Mouse (Mus musculus) heart, embryonic 13.5 days (tissue): ENCODE data around the gene Ccdc83. TPM values are rescaled to one million over a fixed set of nuclear protein-coding genes. Genes with fewer than 3 reads are reported as not detected.

Experiments
- ATAC-seq: fragments of 200-750 bp; cut with Nextera tagmentation; 2 replicates; pipeline ENCODE4 v1.8.0; 2017; ENCODE audit warnings: moderate TSS enrichment; ENCODE audit not compliant: insufficient number of reproducible peaks, low FRiP score, low TSS enrichment; ENCODE audit errors: extremely low read depth
- H3K27ac ChIP-seq: fragments of 300-500 bp; sonication (generic); replicated peaks from 2 replicates; pipeline ENCODE4 v1.5.1; 2015; ENCODE audit warnings: moderate library complexity, mild to moderate bottlenecking, inconsistent platforms
- H3K27me3 ChIP-seq: fragments of 300-500 bp; sonication (generic); replicated peaks from 2 replicates; pipeline ENCODE4 v1.6.1; 2015; ENCODE audit warnings: mild to moderate bottlenecking, inconsistent platforms
- H3K36me3 ChIP-seq: fragments of 300-500 bp; sonication (generic); 2 replicates; pipeline ENCODE4 v1.6.1; 2015; ENCODE audit warnings: mild to moderate bottlenecking, inconsistent platforms
- H3K4me1 ChIP-seq: fragments of 300-500 bp; sonication (generic); 2 replicates; pipeline ENCODE4 v1.6.1; 2015; ENCODE audit warnings: inconsistent platforms
- H3K4me2 ChIP-seq: fragments of 300-500 bp; sonication (generic); 2 replicates; pipeline ENCODE4 v1.6.1; 2015; ENCODE audit warnings: inconsistent platforms, mild to moderate bottlenecking, moderate library complexity
- H3K4me3 ChIP-seq: fragments of 300-500 bp; sonication (generic); 2 replicates; pipeline ENCODE4 v1.5.1; 2015; ENCODE audit warnings: moderate library complexity, mild to moderate bottlenecking, inconsistent platforms
- H3K9ac ChIP-seq: fragments of 300-500 bp; sonication (generic); 2 replicates; pipeline ENCODE4 v1.6.1; 2015; ENCODE audit warnings: inconsistent platforms, mild to moderate bottlenecking, moderate library complexity
- H3K9me3 ChIP-seq: fragments of 300-500 bp; sonication (generic); 2 replicates; pipeline ENCODE4 v1.6.1; 2016; ENCODE audit warnings: inconsistent platforms
- WGBS: fragments of 180-500 bp; shearing (Covaris S2); methylation state at CpG from one replicate; pipeline ENCODE4 v1.1.7; 2015; ENCODE audit warnings: mixed read lengths; 5-methylcytosine and 5-hydroxymethylcytosine counted together
- polyA plus RNA-seq: library from polyadenylated mRNA; unstranded; fragments of >200 nt; fragmentation: Nextera tagmentation; extraction: Ambion mirVana; gene quantifications from 2 replicates; pipeline ENCODE4 v1.2.1, GENCODE M21; 2015

Gene Ccdc83
- not detected in 2 replicates for polyA plus RNA-seq

GRCm38 (mm10) chr7:90265289-90265970, at the start of gene Ccdc83:
TSS of gene Ccdc83 (minus strand) at chr7:90265777.
- H3K27ac ChIP-seq, result no peak within 1 kb of the TSS
- no peaks in the 10 kb centered on the region for H3K36me3 ChIP-seq
- peak within 1 kb of the TSS; percentile 77 for H3K9ac ChIP-seq
- peak within 1 kb of the TSS; percentile 77 for H3K4me2 ChIP-seq
- WGBS, result 5% methylated on average over 28 of the region's 28 CpGs
- peak within 1 kb of the TSS; percentile 42 for H3K4me3 ChIP-seq
- H3K4me1 ChIP-seq, result peaks cover 4% of the 10 kb centered on the region; the same call in 1 of the 2 replicates
- no peaks in the 10 kb centered on the region for H3K9me3 ChIP-seq
- no peak for ATAC-seq
- H3K27me3 ChIP-seq, result no peaks in the 10 kb centered on the region

GRCm38 (mm10) chr7:90313421-90313820, 47.8 kb upstream of the Ccdc83 start:
- no peaks in the 10 kb centered on the region for H3K36me3 ChIP-seq
- no peak overlapping the region for H3K9ac ChIP-seq
- 57% methylated on average over 3 of the region's 3 CpGs for WGBS
- H3K27me3 ChIP-seq, result no peaks in the 10 kb centered on the region
- no peak overlapping the region for H3K4me2 ChIP-seq
- no peak overlapping the region for H3K27ac ChIP-seq
- no peak for ATAC-seq
- H3K9me3 ChIP-seq, result no peaks in the 10 kb centered on the region
- H3K4me3 ChIP-seq, result no peak overlapping the region
- H3K4me1 ChIP-seq, result no peaks in the 10 kb centered on the region

GRCm38 (mm10) chr7:90312151-90312883, 46.7 kb upstream of the Ccdc83 start:
- no peak overlapping the region for H3K4me3 ChIP-seq
- no peak overlapping the region for H3K9ac ChIP-seq
- no peak overlapping the region for H3K27ac ChIP-seq
- no peaks in the 10 kb centered on the region for H3K36me3 ChIP-seq
- no peaks in the 10 kb centered on the region for H3K4me1 ChIP-seq
- WGBS, result 54% methylated on average over 7 of the region's 7 CpGs
- no peak overlapping the region for H3K4me2 ChIP-seq
- no peaks in the 10 kb centered on the region for H3K27me3 ChIP-seq
- no peaks in the 10 kb centered on the region for H3K9me3 ChIP-seq
- ATAC-seq, result no peak

DNA sequence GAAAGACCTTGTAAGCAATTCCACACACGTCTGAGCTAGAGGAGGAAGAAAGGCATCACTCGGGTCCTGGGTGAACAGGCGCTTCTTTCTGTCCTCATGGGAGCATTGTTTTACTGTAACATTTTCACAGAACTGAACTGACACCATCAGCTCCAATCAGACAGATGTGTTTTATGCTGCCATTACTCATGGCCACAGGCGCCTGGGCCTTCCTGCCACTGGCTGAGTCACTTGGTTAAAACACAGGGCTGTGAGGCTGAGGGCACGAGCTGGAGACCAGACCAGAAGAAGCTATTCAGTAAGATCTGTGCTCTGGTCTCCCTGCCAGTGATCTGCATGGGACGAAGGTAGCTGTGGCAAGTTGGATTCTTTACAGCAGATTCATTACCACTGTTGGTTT, 42.4 kb upstream of the Ccdc83 start:
- H3K9me3 ChIP-seq, result no peaks in the 10 kb centered on the region
- H3K4me1 ChIP-seq, result peaks cover 2% of the 10 kb centered on the region; the same call in 1 of the 2 replicates
- no peak overlapping the region for H3K27ac ChIP-seq
- no peaks in the 10 kb centered on the region for H3K36me3 ChIP-seq
- no peak overlapping the region for H3K4me3 ChIP-seq
- peaks cover 15% of the 10 kb centered on the region for H3K27me3 ChIP-seq
- no peak for ATAC-seq
- no peak overlapping the region for H3K9ac ChIP-seq
- H3K4me2 ChIP-seq, result no peak overlapping the region
- 73% methylated on average over 6 of the region's 6 CpGs for WGBS

- H3K4me2 ChIP-seq, result no peak overlapping the region
- WGBS, result 66% methylated on average over 1 of the region's 1 CpGs
- H3K4me3 ChIP-seq, result no peak overlapping the region
- H3K27me3 ChIP-seq, result peaks cover 17% of the 10 kb centered on the region
- H3K4me1 ChIP-seq, result peaks cover 8% of the 10 kb centered on the region; the same call in 1 of the 2 replicates
- no peak overlapping the region for H3K27ac ChIP-seq
- no peaks in the 10 kb centered on the region for H3K9me3 ChIP-seq
- ATAC-seq, result no peak
- no peak overlapping the region for H3K9ac ChIP-seq
- H3K36me3 ChIP-seq, result no peaks in the 10 kb centered on the region
Observed at GRCm38 (mm10) chr7:90306968-90307367, 41.4 kb upstream of the Ccdc83 start.

GRCm38 (mm10) chr7:90306079-90306478, 40.5 kb upstream of the Ccdc83 start:
- H3K4me2 ChIP-seq, result no peak overlapping the region
- H3K9ac ChIP-seq, result no peak overlapping the region
- H3K27ac ChIP-seq, result no peak overlapping the region
- ATAC-seq, result no peak
- H3K4me1 ChIP-seq, result peaks cover 8% of the 10 kb centered on the region; the same call in 1 of the 2 replicates
- no peaks in the 10 kb centered on the region for H3K9me3 ChIP-seq
- H3K4me3 ChIP-seq, result no peak overlapping the region
- 46% methylated on average over 3 of the region's 3 CpGs for WGBS
- peaks cover 21% of the 10 kb centered on the region for H3K27me3 ChIP-seq
- no peaks in the 10 kb centered on the region for H3K36me3 ChIP-seq

- Histone ChIP-seq H3K27ac (no peak overlapping the region), H3K27me3 (peaks cover 37% of the 10 kb centered on the region), H3K4me1 (peaks cover 8% of the 10 kb centered on the region; the same call in 1 of the 2 replicates), H3K36me3 (no peaks in the 10 kb centered on the region), H3K4me3 (peak overlapping the region; percentile 68), H3K9ac (peak overlapping the region; percentile 82), H3K4me2 (peak overlapping the region; percentile 98), H3K9me3 (no peaks in the 10 kb centered on the region)
- WGBS, result 3% methylated on average over 27 of the region's 27 CpGs
- peak; percentile 2; the same call in 1 of the 2 replicates for ATAC-seq
Observed at GRCm38 (mm10) chr7:90302647-90303552, 37.3 kb upstream of the Ccdc83 start.

GRCm38 (mm10) chr7:90301942-90302646, 36.5 kb upstream of the Ccdc83 start, which contains the start of gene Sytl2:
TSS of gene Sytl2 (plus strand) at chr7:90302252.
- ATAC-seq, result peak; percentile 70
- H3K4me2 ChIP-seq, result peak within 1 kb of the TSS; percentile 98
- peak within 1 kb of the TSS; percentile 68 for H3K4me3 ChIP-seq
- no peak within 1 kb of the TSS for H3K27ac ChIP-seq
- peak within 1 kb of the TSS; percentile 82 for H3K9ac ChIP-seq
- H3K9me3 ChIP-seq, result no peaks in the 10 kb centered on the region
- H3K27me3 ChIP-seq, result peaks cover 37% of the 10 kb centered on the region
- H3K36me3 ChIP-seq, result no peaks in the 10 kb centered on the region
- 1% methylated on average over 43 of the region's 43 CpGs for WGBS
- peaks cover 8% of the 10 kb centered on the region; the same call in 1 of the 2 replicates for H3K4me1 ChIP-seq

DNA sequence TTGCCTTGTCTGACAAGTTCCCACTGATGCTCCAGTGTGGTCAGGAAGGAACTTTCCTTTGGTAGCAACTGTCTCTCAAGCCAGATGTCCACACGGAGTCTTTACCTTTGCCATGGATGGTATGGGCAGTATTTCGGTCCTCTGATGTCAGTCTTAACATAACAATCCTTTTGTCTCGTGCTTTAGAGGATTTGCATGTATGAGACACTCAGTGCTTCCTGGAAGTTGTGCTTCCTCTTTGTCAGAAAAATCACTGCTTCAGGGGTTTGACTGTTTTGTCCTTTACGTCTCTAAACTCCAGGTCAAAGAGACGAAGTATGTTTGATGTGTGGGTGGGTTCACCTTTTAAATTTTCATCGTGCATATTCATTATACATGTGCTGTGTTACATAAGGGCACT, 26.3 kb upstream of the Ccdc83 start:
- Histone ChIP-seq H3K36me3 (no peaks in the 10 kb centered on the region), H3K27ac (no peak overlapping the region), H3K4me3 (no peak overlapping the region), H3K27me3 (no peaks in the 10 kb centered on the region), H3K4me2 (no peak overlapping the region), H3K9me3 (no peaks in the 10 kb centered on the region), H3K4me1 (no peaks in the 10 kb centered on the region), H3K9ac (no peak overlapping the region)
- WGBS, result 72% methylated on average over 6 of the region's 6 CpGs
- no peak for ATAC-seq

GRCm38 (mm10) chr7:90284793-90285192, 19.2 kb upstream of the Ccdc83 start:
- no peak for ATAC-seq
- H3K36me3 ChIP-seq, result no peaks in the 10 kb centered on the region
- no peaks in the 10 kb centered on the region for H3K4me1 ChIP-seq
- H3K9ac ChIP-seq, result no peak overlapping the region
- H3K4me3 ChIP-seq, result no peak overlapping the region
- no peaks in the 10 kb centered on the region for H3K27me3 ChIP-seq
- H3K27ac ChIP-seq, result no peak overlapping the region
- H3K9me3 ChIP-seq, result no peaks in the 10 kb centered on the region
- WGBS, result 56% methylated on average over 7 of the region's 7 CpGs
- no peak overlapping the region for H3K4me2 ChIP-seq
